Mouse (Mus musculus) MN1 (cell line): ENCODE data around the gene Ptprg.

Experiments
- DNase-seq: peaks from one replicate; pipeline ENCODE4 v3.0.0-alpha.2; 2016; ENCODE audit warnings: low spot score

Ptprg gene

DNA sequence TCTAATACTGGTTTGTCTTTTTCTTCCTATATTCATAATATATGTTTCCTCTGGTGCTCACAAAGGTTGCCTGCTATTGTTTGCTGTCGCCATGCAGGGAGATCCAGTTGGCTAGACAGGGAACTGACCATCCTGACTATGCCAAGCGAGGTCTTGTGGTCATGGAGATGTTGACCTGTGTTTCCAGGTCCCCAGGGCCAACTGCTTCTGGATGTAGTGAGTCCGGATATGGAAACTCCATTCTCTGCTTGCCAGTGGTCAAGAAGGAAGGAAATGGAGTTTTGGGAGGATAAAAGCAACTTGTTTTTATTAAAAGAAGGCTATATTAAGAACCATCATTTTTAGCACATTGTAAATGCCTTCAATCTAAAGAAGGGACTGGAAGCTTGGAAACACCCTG, 327.8 kb downstream of the Ptprg start:
- no peak for DNase-seq

DNA sequence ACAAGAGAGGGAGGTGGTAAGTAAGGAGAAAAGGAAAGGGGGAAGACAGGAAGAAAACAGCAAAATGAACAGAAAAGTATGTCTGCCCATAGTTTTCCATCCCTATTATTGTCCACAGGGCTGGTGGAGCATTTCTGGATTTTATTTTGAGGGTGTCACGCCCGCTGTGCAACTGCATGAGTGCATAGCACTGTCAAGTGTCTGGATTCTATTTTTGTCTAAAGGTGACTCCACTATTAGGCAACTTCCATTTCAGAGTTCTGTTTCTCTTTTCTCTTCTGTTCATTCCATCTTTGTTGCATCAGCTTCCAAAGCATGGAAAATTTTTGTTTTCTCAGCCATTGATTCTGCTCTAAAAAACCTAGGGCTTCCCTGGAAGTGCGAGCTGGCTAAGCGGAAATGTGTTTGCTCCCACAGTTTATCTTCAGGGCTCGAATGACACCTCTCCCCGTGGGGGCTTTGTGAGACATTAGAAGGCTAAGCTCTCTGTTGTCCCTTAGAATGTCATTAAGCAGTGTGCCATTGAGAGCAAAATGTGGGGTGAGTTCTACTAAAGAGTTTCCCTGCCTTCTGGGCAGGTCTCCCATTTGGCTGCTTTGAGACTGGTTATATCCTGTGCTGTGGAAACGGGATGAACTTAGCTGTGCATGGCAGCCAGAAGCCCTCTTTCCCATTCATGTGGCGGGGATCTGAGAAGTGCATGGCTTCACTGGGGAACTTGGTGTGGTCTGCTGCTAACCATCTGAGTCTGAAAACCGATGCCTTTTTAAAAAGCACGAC, 330.0 kb downstream of the Ptprg start:
- no peak for DNase-seq

DNA sequence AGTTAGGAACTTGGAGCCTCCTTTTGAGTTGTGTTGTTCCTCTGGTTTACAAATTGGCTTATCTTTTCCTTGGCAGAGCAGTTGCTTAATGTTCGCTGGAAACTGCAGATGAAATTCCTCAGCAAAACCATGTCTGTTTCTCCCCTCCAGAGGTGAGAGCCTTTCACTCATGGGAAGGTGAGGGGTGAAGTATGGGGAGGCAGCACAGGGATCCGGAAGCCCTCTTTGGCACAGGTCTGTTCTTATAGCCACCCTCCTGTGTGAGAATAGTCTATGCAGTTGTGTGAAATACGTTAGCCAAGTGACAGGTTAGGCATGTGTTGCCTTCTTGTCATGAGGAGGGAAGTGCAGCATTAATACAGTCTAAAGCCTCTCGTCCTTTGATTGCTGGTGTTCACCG, 330.7 kb downstream of the Ptprg start:
- no peak for DNase-seq

DNA sequence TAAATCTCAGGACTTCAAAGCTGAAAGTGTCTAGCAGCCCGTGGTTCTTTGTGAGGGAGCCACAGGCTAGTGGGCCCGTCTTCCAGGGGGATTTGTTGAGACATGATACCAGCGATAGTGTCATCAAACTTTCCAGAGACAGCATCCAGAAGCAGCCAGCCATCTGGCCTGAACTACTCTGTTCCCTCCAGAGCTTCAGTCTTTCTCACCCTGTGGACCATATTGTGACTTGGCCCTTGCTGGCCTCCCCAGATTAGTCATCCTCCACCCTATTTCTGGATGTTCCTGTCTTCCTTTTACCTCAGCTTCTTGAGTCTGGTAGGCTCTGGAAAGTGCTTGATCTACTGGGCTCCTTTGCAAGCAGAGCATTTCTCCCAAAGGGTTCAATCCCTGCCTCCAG, 333.1 kb downstream of the Ptprg start:
- DNase-seq = no peak

DNA sequence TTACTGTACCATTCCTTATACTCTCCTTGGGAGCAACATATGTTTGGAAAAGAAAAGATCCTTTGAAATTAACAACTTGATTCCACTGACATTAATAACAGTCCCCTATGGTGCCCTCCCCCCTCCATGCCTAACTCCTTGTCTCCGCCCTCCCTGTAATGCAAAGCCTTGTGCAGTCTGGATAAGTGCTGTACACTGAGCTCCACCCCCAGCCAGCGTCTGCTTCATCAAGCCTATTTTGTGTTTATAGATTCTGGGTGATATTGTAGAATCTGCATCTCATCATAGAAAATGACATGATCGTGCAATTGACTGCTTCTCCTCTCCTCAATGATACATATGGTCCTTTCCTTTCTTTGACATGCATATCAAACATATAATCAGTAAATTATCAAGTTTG, 337.6 kb downstream of the Ptprg start:
- DNase-seq = no peak

DNA sequence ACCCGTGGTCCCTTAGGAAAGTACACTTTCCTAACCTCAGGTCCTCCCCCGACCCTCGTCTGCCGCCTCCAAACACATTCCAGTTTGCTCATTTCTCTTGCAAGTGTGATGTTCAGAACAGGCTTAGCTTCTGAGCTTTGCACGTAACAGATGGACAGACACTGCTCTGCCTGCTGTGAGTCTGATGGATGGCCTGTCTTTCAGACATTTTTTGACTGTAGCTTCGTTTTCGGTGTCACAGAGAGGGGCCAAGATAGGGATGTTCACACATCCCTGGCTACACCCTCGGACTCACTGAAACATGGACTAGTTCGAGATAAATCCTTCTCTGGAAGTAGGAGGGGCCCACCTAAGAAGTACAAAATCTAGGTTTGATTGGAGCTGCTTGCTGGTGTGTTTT, 339.3 kb downstream of the Ptprg start:
- no peak for DNase-seq

DNA sequence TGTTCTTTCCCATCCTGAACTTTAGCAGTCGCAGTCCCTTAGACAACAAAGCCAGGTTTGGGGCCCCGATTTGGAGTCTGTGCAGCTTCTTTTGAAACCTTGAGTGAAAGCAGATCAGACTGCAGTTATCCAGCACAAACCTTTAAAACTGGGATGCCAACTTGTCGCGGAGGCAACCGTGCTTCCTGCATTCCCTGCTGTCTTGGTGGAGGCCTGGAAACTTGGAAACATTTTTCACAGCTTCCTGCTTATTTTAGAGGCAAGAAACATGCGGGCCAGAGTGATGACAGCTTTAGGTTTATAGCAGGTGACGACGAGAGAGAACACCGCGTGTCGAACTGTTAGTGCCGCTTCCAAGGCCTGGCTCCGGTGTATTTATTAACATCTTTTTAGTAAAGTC, 342.2 kb downstream of the Ptprg start:
- no peak for DNase-seq

DNA sequence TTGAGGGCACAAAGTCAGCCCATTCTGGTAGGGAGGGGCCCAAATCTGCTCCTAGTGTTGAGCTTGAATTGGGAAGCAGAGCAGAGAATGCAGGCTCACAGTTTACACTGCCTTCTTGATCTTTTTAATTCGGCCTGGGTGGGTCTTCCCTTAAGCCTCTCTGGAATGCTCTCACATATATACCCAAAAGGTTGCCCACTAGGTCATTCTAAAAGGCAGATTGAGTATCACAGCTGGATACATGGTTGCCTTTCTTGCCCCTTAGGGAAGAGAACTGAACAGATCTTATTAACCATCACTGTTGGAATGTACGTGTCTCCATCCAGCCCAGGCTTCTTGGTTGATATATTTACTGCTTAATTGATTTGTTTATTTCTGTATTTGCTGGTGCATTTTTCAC, 349.5 kb downstream of the Ptprg start:
- no peak for DNase-seq

DNA sequence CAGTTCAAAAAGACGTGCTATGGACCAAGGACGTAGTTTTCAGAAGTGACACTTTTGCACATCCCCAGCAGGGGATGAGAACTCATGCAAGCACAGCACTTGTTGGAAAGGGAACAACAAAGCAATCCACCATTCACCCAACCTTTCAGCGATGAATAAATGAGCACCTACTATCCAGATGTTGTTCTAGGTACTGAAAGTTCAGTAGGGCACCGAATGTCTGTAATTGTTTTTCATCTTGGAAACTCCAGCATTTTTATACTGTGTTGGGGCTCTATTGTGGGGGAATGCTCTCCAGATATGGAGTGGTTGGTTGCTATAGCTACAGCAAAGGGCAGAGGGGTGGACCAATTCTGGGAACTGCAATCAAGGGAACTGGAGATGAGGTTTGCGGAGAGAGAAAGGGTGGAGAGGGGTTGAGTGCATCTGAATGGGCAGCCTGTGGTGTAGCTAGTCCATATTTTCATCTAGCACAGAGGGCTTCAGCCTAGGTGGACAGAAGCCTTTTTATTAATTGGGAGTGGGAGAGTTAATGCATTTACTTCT, 352.9 kb downstream of the Ptprg start:
- DNase-seq = no peak

DNA sequence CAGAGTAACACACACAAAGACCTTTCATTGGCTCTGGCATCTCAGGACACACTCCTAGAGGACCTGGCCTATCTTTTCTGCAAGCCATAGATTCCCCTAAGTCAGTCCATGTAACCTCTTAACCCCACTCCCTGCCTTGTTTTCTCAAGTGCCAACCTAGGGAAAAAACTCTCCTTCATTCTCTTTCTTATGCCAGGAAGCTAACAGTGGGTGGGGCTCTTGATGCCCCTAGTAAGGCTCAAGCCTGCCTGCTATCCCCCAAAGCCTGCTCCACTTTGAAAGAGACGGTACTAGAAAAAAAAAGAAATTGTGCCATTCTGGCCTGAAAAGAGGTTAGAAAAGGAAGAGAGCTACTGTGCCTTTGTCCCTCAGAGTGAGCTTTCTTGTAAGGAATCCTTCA, 358.9 kb downstream of the Ptprg start:
- DNase-seq = no peak

DNA sequence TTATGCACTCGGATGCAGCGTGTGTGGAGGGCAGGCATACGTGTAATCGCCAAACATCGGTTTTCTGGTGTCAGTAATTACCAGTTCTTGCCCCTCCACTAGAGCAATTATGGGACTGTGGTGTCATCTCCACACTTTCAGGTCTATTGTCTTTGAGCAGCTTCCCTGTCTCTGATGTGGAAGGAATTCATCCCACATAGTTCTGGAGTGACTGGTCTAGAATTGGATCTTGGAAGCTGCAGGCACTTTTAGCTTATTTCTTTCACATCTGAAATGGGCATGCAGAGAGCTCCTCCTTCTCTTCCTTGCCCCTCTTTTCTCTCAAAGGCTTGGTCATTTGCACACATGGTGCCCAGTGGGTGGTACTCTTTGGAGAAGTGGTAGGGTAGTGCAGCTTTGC, 363.9 kb downstream of the Ptprg start:
- no peak for DNase-seq

DNA sequence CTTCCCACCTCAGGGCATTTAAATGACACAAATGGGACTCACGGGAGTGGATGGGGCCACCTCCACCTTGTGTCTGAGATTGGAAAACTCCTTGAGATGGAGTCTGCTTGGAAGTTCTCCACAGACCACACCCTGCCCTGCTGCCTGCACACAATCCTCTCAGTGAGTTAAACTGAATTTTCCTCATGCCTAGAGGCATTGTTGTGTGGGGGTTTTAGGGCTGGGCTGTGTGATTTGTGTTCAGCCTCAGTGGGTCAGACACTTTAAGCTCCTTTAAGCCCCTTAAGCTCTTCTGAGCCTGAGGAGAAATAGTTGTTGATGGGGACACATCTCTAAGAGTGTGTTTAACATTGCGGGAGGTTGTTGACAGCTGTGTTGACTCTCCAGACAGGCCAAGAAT, 375.2 kb downstream of the Ptprg start:
- DNase-seq = no peak

DNA sequence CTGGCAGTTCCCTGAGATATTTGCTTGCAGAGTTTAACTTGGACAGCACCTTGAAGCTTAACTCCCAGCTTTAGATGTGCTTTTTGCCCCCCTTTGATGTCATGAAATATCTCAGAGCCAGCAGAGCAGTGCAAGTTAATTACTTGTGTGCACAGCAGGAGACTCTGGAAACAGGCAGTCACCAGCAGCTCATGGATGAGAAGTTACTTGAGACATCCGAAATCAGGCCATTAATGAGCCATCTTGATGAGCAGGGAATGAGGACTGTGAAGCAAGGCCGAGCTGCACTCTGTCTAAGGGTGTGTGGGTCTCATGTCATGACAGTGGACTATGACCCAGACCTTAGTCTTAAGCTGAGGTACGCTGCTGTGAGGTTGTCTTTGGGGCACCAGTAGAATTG, 379.2 kb downstream of the Ptprg start:
- no peak for DNase-seq

DNA sequence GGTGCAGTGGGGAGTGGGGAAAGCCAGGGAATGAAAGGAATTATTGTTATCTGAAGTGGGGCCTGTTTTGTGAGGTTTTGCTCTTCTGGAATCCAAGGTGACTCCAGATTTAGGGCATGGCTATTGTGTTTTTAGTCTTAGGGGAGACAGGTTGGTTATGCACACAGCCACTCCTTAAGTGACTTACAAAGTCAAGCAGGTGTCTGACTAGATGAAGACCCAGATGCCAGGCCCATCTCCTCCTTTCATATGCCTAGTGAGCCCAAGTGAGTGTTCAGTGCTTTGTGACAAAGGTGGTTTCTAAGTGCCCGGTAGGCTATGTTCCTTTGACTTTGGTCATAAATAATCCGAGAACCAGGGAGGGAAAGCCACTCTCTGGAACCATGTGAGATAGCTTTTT, 381.2 kb downstream of the Ptprg start:
- no peak for DNase-seq

DNA sequence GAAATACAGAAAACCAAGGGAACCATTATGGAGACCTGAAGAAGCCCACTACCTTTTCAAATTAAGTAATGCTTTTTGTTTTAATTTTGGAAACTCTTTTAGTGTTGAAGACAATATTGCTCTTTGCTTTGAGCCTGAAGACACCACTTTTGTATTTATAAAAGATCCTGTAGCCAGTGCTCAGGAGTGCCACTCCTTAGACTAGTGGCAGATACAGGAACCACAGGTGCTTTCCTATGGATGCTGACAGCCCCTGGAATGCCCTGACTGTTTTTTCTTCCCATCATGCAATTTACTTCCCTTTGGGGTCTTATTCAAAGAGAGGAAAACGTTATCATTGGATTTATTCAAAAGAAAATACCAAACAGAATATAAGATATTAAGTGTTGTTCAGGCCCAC, 381.9 kb downstream of the Ptprg start:
- DNase-seq = no peak

DNA sequence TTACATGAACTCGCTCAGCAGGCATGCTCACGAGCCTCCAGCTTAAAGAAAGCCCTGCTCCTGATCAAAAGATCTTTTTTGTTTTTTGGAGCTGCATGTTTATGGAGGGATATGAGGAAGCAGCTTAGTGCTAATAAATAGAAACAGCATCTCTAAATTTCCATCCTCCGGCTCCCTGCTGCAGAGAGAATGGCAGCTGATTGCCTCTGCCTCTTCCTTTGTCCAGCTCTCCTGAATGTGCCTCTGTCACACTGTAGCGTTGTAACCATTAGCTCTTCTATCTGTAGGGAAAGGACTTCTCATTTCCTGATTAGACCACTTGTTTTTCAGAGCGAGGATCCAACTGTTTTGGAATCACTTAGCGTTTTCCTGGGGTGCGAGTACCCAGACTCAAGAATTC, 382.4 kb downstream of the Ptprg start:
- no peak for DNase-seq

DNA sequence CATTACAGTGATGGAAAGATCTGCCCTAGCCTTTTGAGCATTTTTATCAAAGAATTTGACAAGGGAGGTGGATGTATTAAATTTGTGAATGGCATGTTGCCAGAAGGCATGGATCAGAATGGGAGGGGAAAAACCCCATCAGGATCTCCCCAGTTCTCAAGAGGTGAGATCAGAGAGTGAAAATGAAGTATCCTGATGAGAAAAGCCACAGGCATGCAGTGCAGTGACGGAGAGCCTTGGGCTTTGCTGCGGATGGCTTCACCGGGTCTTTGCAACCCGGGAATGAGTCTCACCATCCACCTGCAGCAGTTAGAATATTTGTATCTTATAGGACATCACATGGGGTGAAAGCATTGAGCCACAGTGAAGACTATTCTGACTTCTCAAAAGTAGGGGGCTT, 385.6 kb downstream of the Ptprg start:
- no peak for DNase-seq

DNA sequence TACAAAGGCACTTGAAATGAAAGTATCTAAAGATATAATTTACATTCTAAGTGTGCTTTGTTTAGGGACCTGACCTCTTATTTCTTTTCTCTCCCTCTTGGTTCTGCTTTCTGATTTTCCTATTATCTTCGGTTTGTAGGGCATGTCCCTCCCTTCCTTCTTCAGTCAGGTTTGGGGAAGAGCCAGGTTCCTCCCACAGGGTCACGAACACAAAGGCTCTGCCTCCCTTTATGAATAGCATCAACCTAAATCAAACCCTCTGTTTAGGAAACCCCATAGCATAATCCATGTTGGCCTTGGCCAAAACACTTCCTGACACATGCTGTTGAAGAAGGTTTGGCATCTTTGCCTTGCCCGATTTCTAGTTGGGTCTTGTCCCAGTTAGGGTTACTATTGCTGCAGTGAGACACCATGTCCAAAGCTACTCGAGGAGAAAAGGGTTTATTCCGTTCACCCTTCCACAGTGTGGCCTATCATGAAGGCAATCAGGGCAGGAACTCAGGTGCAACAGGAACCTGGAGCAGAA, 388.7 kb downstream of the Ptprg start:
- DNase-seq = no peak

DNA sequence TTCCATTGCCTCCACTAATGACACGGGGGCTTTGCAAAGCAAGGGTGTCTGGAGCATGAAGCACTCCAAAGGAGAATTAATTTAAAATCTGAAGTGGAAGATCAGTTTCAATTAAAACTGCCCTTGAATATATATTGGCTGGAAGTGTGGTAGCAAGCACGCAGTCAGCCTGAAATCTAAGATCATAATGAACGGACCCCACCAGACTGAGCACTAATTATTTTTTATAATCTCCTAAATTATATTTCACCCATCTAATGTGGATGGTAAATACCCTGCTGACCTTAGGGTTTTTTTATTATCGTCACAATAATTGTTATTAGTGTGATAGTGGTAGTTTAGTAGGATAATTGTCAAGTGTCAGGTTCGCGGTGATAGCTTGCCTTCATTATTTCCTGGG, 397.0 kb downstream of the Ptprg start:
- DNase-seq = no peak

DNA sequence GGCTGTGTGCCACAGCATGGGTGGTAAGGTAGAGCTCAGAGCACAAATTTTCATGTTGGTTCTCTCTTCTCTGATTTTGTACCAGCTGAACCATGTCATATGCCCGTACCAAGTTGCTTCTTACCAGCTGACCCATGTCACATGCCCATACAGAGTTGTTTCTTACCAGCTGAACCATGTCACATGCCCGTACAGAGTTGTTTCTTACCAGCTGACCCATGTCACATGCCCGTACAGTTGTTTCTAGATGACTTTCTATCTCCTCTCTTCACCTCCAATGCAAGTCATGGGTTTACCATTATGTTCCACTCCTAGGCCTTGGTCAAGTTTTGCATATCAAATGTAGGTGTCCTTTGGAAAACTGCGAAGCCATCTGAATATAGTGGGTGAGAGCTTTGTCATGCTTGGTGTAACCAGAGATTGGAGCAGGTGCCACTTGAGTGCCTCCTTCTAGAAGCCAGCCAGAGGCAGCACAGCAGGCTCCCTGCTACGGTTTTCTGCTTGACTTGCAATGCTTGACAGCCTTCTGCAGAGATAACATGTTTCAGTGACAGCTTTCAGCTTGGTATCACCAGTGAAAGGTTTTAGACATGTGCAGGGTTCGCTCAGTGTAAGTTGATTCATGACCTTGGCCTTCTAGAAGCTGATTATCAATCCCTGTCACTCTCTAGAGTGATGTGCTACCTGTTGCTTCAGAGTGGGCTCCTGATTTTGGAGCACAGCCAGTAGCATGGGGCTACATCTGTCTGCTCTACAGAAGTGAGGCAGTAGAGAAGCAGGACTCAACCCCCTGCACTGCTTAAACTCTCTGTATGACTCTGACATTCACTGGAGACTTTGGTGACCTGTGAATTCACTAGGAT, 401.9 kb downstream of the Ptprg start:
- no peak for DNase-seq

DNA sequence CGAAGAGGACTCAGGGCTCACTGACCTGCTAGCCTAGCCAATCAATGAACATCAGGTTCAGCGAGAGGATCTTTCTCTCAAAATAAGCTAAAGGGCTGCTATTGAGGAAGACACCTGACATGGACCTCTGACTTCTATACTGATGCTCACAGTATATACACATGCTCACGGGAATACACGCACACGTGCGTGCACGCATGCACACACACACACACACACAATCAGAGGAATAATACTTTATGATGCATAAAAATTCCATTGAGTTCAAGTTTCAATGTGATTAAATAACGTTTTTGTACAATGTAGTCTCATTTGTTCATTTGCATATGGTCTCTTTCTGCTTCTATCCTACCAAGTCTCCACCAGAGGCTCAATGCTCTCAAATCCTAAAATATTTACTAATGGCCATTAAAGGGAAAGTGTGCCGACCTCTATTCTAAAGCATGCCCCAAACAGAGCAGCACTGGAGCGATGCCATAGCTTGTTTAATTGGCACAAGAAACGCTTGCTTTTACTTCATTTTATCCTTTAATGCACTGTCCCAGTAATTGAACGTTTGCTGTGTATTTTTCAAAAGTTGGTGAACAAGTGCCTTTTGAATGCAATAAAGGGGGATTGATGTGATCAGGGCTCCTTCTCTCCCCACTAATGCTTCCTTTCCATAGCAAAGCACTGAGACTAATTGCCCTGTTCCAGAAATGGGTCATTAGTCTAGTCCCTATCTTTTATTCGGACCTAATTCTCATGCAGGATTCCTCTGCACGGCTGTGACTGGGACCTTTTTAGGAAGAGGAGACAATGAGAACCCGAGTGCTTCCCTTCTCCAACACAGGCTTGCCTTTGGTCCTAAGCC, 407.2 kb downstream of the Ptprg start:
- DNase-seq = no peak

DNA sequence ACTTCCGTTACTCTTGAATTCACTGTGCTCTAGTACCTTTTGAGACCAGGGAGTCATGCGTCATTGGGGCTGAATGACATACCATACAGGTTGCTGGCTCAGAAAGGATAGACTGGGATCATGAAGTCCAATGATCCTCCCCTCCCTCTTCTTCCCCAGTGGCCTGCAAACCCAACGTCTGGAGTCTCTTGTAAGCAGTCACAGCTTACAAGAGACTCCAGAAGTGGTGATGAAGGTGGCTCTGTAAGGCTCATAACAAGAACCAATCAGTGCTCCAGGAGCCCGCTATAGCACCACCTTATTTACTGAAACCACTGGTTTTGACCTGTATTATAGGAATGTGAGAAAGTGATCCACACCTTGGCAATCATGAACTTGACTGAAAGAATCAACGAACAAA, 408.8 kb downstream of the Ptprg start:
- no peak for DNase-seq
